Mouse (Mus musculus): ENCODE measurements around the gene Pus1. TPM values are rescaled to one million over a fixed set of nuclear protein-coding genes. Genes with fewer than 3 reads are reported as not detected.

The Pus1 gene
- 131 and 177 TPM in 2 replicates for polyA plus RNA-seq (2012)

DNA sequence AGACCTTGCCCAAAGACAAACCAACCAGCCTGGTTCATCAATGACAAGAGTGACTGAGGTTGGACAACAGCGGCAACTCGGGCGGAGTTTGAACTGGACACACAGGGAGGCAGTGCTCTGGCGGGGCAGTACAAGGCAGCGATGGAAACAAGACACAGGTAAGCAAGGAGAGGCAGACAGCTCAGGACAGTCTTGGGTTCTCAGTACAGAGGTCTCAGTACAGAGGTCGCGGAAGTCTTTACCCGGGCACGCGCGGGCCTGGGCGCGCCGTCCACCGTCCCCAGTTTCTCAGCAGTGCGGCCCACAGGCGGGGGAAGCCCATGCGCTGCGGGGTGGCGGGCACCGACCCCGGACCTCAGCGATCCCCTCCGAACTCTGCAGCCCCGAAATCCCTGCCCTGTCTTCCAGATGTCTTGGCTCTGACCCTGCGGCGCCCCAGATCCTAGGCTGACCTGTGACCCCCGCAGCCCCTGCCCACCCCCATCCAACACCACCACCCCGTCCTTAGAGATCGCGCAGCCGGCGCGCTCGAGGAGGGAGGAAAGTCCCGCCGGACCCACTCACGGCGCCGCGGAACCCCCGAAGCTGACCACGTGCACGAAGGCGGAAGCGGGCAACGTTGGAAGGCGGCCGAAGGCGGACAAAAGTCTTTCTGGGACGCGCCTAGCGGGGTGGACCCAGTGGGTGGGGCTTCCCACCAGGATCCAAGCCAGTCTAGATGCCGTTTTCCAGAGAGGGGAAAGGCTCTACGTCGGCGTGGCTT lies at the start of gene Pus1:
Pus1 (minus strand) TSS at position 662 of the 763 bp plus-strand sequence.
- no peak for TF ChIP-seq GATA1 (IDR thresholded peaks at IDR 0.05; ENCODE audit: low read length)

GRCm38 (mm10) chr5:110827576-110827975 lies 47.1 kb upstream of the Pus1 start:
- TF ChIP-seq GATA1 (IDR thresholded peaks at IDR 0.05; ENCODE audit: low read length), result no peak

GRCm38 (mm10) chr5:110826781-110827495 lies 46.5 kb upstream of the Pus1 start:
- TF ChIP-seq GATA1 (IDR thresholded peaks at IDR 0.05; ENCODE audit: low read length), result no peak

DNA sequence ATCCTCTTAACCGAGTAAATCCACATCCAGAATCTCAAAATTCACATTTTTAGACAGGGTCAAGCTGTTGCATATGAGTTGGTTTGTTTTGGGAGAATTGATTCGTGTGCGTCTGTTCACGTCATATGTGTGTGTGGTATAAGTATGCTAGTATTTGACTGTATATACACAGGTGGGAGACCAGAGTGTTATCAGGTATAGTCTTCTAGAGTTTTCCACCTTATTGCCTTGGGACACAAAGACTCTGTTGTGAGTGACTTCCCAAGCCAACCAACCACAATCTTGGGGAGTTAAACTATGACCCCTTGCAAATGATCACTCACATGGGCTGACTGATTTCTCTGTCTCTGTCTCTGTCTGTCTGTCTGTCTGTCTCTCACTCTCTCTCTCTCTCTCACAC lies 44.0 kb upstream of the Pus1 start:
- no peak for TF ChIP-seq GATA1 (IDR thresholded peaks at IDR 0.05; ENCODE audit: low read length)

GRCm38 (mm10) chr5:110809667-110810325 lies 29.3 kb upstream of the Pus1 start, which contains the start of gene Ulk1:
Gene Ulk1, minus strand, starts transcription at chr5:110810097.
- no peak for TF ChIP-seq GATA1 (IDR thresholded peaks at IDR 0.05; ENCODE audit: low read length)

DNA sequence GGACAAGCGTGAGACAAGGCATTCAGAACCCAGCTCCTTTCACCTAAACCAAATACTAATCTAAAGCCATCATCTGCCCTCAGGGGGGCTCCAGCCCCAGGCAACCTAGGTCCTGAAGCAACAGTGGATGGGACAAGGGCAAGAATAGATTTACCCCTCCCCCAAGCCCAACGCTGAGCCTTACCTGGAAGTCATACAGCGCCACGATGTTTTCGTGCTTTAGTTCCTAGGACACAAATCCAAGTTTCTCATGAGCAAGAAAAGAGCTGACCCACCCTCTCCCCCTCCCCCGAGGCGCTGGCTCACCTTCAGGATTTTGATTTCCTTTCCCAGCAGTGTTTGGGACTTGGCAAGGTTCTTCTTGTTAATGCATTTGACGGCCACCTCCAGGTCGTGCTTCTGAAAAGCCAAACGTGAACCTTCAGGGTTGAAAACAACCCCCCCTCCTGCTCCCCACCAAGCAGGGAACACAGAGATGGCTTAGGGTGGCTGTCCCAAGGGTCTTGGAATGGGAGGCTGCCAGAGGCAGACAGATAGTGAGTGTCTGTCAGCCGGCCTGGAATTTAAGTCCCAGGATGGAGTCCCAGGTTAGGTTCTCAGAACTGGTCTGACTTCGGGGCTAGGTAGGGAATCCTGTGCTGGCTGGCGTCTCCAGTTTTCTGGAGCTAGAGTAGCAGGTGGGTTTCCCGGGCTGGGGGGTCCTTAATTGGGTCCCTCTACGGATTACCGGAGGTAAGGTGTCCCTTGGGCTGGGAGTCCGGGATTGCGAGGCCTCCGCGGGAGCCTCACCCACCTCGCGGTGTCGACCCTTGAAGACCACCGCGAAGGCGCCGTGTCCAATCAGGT lies 28.6 kb upstream of the Pus1 start:
- no peak for TF ChIP-seq GATA1 (IDR thresholded peaks at IDR 0.05; ENCODE audit: low read length)

DNA sequence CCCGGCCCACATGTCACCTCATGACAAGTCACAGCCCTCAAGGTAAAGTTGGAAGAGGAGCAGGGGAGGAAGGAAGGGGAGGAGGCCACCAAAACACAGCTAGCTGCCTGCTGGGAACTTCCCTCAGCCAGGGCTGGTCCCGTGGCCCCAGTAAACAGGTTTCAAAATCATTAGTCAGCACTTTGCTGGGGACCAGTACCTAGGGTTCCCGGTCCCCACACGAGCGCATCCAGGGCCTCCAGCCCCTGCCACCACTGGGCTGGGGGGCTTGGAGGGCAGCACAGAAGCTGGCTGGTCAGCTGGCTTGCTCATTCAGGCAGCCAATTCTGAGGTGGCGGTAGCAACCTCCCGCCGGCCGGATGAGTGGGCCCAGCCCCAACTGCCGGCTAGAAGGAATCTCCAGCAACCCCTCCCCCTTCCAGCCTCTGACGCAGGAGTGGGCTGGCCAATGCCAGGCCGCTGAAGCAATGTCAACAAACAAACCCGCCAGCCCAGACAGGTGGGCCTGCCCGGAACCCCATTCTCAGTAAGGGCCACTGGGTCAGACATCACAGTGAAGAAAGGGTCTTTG lies 27.7 kb upstream of the Pus1 start:
- TF ChIP-seq GATA1 (IDR thresholded peaks at IDR 0.05; ENCODE audit: low read length), result no peak

GRCm38 (mm10) chr5:110807453-110807852 lies 27.0 kb upstream of the Pus1 start:
- no peak for TF ChIP-seq GATA1 (IDR thresholded peaks at IDR 0.05; ENCODE audit: low read length)

DNA sequence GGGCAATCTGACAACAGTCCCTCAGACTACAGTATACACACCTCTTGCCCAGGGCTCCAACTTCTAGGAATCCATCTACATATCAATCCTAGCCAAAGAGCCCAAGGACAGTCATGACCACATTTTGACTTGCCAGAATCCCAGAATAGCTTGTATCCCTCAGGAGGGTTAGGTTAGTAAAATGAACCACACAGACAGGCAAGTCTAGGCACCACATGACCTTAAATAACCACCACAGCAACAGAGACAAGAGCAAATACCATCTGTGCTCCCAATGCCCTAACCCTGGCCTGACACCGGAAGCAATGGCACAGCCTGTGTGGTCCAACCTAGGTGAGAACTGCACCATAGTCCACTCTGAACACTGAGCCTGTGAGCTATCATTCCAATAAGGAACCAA lies 26.2 kb upstream of the Pus1 start:
- no peak for TF ChIP-seq GATA1 (IDR thresholded peaks at IDR 0.05; ENCODE audit: low read length)

GRCm38 (mm10) chr5:110806154-110806553 lies 25.7 kb upstream of the Pus1 start:
- TF ChIP-seq GATA1 (IDR thresholded peaks at IDR 0.05; ENCODE audit: low read length), result no peak

- TF ChIP-seq GATA1 (IDR thresholded peaks at IDR 0.05; ENCODE audit: low read length), result peak; percentile 63
These were observed 23.7 kb upstream of the Pus1 start for GRCm38 (mm10) chr5:110804012-110804743.

GRCm38 (mm10) chr5:110802809-110803208 lies 22.4 kb upstream of the Pus1 start:
- TF ChIP-seq GATA1 (IDR thresholded peaks at IDR 0.05; ENCODE audit: low read length), result no peak

GRCm38 (mm10) chr5:110802186-110802585 lies 21.7 kb upstream of the Pus1 start:
- no peak for TF ChIP-seq GATA1 (IDR thresholded peaks at IDR 0.05; ENCODE audit: low read length)

- TF ChIP-seq GATA1 (IDR thresholded peaks at IDR 0.05; ENCODE audit: low read length), result no peak
These were observed 20.7 kb upstream of the Pus1 start for GRCm38 (mm10) chr5:110801036-110801624.
